Mouse (Mus musculus) MEL (cell line): ENCODE measurements around the gene Gm20388.

ENCODE experiments used
- ETS1 ChIP-seq: IDR thresholded peaks from 2 replicates; pipeline ENCODE4 v1.6.1; 2012; ENCODE audit warnings: low read depth, mild to moderate bottlenecking, inconsistent platforms, low read length, improper control_type of control experiment, moderate library complexity
- GATA1 ChIP-seq: IDR thresholded peaks from 2 replicates; pipeline ENCODE4 v1.6.1; 2011; ENCODE audit warnings: low read depth, low read length, improper control_type of control experiment
- POLR2A ChIP-seq, 2 experiments: IDR thresholded peaks; 2 replicates each; pipeline ENCODE4 v1.6.1; 2011 to 2012; ENCODE audit warnings: low read length in 2 of 2, mild to moderate bottlenecking in 2 of 2, control low read depth in 1 of 2, improper control_type of control experiment in 1 of 2, low read depth in 1 of 2, moderate library complexity in 1 of 2; ENCODE audit not compliant: control insufficient read depth in 1 of 2, insufficient read depth in 1 of 2, poor library complexity in 1 of 2
- USF1 ChIP-seq: IDR thresholded peaks from 2 replicates; pipeline ENCODE4 v1.6.1; 2014; ENCODE audit warnings: low read depth, mild to moderate bottlenecking, inconsistent platforms, low read length, improper control_type of control experiment, moderate library complexity
- ZKSCAN1 ChIP-seq: IDR thresholded peaks from 2 replicates; pipeline ENCODE4 v1.6.1; 2012; ENCODE audit warnings: low read depth, mild to moderate bottlenecking, inconsistent platforms, low read length, improper control_type of control experiment, moderate library complexity

GRCm38 (mm10) chr8:120535452-120536305, 625.0 kb downstream of the Gm20388 start:
- no peak for TF ChIP-seq USF1
- TF ChIP-seq GATA1 = no peak
- no peak for TF ChIP-seq POLR2A (IDR thresholded peaks at IDR 0.05; ENCODE audit: control insufficient read depth in 1 of 2, insufficient read depth in 1 of 2, low read depth in 1 of 2, low read length in 2 of 2, poor library complexity in 1 of 2)
- TF ChIP-seq ETS1 = no peak
- no peak for TF ChIP-seq ZKSCAN1
